Mouse (Mus musculus): ENCODE results near the gene Svop.

Svop gene

DNA sequence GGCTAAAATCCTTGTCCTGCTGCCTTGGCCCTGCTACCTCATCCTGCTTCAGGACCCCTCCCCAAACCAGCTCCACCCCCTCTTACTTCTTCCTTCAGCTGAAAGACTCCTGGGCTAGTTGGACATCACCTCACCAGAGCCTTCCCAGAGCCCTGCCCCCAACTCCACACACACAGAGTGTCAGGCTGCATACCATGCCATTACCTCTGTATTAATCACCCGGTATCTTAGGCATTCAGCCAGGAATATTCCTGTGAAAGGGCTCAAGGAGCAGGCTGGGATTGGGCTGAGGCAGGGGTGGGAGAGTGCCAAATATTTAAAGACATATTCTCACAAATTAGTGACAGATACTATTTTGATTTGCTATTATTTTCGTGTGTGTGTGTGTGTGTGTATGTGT lies 94.9 kb downstream of the Svop start:
- DNase-seq (ENCODE audit: low spot score in 2 of 2): no peak

DNA sequence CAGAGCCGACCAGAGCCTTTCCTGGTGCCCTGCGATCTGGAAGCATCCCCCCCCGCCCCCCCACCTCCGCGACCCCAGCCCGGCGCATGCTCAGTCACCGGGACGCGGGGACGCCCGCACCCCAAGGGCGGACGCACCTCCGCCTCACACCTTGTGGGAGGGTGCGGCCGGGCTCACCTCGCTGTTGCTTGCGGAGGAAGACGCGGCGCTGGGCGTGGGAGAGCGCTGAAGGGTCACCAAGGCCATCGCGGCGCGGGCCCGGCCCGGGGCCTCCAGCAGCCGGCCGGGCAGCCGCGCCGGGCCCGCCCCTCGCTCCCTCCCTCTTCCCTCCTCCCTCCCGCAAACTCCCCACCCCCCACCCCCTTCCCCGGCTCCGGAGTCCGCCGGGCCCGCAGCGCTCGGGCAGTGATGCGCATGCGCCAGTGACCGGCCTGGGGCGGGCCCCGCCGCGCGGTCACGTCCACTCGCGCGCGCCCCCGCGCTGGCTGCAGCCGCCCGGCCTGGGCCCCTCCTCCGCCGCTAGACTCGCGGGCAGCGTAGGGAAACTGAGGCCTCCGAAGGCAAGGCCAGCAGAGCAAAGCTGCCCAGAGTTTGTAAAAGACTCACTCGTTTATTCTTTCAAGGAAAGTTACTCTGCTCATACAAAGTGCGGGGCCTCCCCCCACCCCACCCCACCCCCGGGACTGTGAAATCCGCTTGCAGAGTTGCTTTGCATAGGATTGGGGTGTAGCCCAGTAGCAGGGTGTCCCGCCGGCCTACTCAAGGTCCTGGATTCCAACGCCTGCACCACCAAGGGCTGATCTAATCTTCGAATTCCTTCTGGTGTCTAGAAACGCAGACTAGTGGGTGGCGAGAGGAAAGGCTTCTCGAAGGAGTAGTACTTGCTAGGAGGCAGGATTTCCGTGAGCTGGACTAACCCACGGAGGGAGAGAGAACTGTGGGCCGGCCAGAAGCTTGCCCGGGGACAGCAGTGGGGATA lies 97.6 kb downstream of the Svop start, which contains the start of gene Ssh1:
Ssh1 (minus strand) TSS at position 408 of the 979 bp plus-strand sequence.
- peak; percentile 79 to 84 for DNase-seq (ENCODE audit: low spot score in 2 of 2)

DNA sequence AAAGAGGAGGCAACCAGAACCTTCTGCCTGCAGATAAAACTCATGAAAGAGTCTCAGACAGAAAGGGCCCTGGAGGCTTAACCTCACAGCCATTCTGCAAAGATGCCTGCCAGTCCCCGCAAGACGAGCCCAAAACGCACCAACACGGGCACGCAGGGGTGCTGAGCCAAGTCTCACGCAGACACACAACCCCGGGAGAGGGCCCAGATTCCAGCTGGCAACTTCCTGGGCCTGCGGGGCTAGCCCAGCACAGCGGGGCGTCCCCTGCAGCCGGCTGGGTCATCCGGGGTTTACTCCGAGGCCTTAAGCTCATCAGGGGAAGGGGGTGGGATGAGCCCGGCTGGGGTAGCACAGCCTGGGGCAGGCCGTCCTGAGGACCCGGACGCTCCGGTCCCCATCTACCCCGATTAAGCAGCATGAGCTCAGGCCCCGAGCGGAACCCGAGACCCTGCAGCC lies 98.3 kb downstream of the Svop start:
- peak; percentile 44 to 46 for DNase-seq (ENCODE audit: low spot score in 2 of 2)

DNA sequence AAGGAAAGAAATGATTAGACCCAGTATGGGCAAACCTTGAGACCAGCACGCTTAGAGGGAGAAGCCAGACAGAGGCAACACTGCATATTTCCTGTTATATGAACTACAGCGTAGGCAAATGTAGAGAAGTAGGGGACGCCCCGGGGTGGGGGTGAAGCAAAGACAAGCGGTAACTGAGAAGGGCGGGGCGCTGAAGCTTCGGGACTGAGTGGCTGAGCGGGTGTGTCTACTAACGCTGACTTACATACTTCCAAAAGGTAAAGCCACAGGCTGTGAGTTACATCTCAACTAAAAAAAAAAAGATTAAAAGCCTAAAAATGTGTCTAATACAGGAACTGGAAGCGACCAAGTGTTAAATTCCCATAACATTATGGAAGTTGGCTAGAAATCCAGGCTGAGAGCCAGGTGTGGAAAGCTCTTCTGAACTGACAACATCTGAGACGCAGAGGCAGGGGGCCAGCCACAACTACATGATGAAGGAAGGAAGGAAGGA lies 99.0 kb downstream of the Svop start:
- DNase-seq (ENCODE audit: low spot score in 2 of 2): peak; percentile 94 to 95

DNA sequence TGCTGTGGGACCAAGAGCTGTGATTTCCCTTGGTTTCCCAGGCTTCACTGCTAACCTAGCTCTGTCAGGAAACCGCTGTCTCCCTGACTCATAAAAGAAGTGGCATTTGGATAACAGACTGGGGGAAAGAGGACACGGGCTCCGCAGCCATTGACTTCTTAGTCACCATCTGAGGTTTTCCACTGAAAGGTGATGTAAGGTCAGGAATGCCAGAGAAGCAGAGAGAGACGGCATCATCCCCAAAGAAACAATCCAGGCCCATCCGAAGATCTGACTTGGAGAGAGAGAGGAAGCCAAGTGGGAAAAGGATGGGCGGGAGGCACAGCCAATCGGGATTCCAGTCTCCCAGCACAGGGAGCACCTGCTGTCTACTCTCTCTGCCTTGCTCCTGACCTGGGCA lies 100.2 kb downstream of the Svop start:
- no peak for DNase-seq (ENCODE audit: low spot score in 2 of 2)

DNA sequence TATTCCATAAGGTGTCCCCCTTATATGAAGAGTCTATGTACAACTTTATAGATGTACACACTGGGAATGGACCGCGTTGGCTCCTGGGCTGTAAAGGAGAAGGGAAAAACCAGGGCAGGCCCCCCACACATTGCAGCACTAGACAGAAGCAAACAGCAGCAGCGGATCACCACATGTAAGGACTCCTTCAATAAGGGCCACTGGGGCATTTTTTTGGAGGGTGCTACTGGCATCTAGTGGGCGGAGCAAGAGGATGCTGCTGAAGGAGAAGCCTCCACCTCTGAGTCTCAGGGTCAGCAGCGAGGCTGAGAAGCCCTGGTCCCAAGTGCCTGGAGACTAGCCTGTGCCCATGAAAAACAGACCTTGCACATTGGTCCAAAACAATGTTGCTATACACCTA lies 100.8 kb downstream of the Svop start:
- peak in 1 of 2 experiments; percentile 36 for DNase-seq (ENCODE audit: low spot score in 2 of 2)

DNA sequence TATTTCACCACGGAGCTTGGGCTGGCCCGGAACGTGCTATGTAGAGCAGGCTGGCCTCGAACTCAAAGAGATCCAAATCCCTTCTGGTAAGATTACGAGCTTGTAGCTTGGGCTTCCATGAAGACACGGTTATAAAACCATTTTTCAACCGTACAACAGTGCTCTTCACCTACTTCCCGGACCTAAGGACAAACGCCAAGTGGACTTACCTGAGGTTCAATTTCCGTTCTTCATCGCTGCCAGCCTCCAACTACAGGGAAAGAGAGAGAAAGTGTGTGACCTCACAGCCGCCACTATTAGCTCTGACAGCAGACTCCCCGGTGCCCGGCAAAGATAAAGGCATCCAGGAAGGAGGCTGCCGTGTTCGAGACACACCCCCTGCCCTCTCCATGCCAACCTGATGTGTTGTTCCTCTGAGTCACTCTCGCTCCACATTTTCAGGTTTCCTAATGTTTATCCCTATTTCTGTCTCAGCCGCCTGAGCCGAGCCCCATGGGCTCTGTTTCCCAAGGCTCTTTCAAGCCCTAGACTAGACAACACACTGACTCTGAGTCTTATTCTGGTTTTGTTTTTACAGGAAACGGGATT lies 101.8 kb downstream of the Svop start:
- DNase-seq (ENCODE audit: low spot score in 2 of 2): peak; percentile 54 to 78

DNA sequence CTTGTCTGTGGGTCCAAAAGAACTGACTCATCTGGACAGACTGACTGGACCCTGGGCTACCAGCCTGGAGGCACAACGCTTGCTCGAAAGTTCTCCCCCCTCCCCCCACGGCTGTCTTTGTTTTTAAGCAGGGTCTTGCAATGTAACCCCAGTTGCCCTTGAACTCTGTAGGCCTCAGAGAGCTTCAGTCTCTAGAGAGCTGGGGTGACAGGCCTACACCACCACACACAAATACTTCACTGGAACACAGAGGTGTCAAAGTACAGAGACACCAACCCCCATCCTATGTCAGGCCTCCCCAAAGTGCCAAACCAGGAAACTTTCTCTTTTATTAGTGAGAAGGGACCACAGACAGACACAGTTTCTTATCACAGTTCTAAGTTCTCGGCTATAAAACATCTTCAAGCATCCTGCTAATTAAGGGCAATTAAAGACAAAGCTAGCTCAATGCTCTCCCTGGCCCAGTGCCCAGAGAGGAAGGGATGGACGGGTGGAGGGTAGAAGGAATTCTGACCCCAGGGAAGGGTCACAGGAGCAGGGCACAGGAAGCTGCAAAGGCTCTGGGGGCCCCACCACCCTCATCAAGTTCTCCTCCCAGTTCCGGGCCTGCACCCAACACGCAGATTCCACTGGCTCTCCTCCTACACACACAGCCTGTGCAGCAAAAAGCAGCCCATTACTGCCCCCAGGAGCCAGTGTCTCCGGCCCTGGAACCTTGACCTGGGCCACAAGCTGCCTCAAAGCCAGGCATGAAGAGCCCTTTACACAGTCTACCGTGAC lies 105.0 kb downstream of the Svop start:
- DNase-seq (ENCODE audit: low spot score in 2 of 2): no peak

DNA sequence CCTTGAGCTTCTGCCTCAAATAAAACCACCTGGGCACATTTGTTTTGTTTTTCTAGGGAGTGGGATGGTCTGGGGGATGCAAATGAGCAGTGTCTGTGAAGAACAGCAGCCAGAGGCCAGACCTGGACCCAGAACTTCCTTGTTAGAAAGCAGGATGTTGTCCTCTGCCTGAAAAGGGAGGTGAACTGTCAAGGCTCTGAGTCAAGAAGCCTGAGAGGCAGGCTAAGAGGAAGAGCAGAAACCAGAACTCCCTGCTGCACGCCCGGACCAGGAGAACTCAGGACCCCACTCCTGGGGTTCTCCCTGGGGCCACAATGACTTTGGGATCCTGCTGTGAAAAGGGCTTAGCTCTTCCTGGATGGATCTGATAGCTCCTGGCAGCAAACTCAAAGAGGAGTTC lies 105.6 kb downstream of the Svop start:
- DNase-seq (ENCODE audit: low spot score in 2 of 2): no peak

DNA sequence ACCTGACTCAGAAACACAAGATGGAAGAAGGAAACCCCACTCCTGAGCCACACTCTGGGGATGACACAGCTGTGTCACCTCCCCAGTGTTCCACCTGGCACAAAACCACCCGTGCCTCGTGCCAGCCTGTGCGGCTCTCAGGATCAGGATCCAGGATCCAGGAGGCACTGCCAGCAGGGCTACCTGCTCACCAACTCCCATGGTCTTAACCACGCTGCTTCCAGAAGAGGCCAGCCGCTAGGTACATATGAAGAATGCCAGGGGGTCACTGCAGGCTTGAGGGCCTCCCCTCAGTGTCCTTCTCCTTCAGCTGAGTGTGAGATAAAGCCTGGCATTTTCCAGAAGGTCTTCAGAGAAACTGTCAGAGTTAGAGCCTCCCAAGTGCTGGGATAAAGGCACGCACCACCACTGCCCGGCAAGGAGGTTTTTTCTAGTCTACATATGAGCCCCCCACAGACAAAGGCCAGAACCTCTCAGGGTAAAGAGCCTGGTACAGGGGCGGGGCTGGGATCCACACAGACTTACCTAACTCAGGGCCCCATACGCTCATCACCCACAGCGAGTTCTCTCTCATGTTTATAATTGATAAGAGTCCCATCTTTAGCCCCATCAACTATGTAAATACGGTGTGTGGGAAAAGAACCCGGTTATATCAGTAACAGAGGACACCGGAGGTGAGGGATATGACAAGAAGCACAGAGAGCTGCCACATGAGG lies 107.2 kb downstream of the Svop start:
- DNase-seq (ENCODE audit: low spot score in 2 of 2): peak in 1 of 2 experiments; percentile 50

DNA sequence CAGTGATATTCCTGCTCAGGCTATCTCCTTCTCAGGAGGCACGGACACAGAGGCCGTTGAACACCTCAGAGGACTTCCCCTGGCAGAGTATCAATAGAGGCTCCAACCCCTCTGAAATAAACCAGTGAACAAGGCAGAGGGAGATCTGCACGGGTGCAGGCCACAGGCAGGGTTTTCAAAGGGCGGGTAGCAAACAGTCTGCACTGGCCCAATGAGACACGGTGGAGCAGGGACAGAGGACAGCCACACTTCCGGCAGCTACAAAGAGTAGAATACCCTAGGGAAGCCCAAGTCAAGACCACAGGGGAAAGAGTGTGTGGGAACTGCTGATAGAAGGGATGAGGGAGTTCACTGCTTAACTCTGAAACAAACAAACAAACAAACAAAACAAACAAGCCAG lies 107.8 kb downstream of the Svop start:
- DNase-seq (ENCODE audit: low spot score in 2 of 2): no peak

DNA sequence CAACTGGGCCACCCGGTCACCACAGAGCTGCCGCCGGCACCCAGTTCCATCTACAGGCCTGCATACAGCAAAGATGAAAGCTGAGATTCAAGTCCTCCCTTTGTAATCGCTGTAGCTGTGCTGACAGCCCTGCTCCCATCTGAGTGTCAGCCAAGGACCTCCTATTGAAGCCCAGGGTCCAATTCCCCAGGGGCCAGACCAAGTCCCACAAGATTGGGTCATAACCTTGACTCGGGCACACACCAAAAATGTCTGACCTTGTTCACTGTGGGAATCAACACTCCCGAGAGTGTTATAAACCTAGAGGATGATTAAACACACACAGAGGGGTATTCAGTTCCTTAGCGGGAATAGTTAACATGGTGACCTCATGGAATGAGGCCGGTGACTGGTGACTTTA lies 109.5 kb downstream of the Svop start:
- no peak for DNase-seq (ENCODE audit: low spot score in 2 of 2)

DNA sequence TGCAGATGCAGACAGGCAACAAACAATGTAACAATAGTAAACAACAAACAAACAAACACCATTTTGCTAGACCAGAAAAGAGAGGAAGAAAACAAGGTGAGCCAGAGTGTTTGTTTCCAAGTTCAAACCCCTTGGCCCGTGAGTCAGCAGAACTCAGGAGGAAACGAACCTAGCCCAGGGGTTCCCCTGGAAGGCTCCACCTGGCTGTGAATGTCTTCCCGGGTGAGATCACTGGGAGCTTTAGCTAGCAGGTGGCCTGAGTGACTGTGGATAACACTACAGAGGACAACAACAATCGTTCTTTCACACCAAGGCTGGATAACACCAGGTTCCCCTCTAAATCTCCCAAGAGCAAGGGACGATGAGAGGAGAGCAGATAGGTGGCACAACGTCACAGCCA lies 110.2 kb downstream of the Svop start:
- no peak for DNase-seq (ENCODE audit: low spot score in 2 of 2)

DNA sequence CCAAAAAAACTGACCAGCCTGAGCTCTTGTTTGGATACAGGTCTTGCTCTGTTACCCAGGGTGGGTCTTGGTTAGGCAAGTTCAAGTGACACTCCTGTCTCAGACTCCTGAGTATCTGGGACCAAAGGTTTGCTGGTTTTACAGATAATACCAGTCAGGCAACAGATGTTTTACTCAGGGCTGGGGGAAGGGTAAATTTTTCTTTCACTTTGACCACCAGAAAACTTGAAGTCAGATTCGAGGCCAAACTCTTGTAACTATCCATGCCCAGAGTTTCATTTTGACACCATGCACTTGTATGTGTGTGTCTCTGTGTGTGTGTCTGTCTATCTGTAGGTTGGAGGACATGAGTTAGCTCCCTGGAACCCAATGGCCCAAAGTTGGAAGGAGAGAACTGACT lies 110.9 kb downstream of the Svop start:
- peak in 1 of 2 experiments; percentile 42 for DNase-seq (ENCODE audit: low spot score in 2 of 2)

DNA sequence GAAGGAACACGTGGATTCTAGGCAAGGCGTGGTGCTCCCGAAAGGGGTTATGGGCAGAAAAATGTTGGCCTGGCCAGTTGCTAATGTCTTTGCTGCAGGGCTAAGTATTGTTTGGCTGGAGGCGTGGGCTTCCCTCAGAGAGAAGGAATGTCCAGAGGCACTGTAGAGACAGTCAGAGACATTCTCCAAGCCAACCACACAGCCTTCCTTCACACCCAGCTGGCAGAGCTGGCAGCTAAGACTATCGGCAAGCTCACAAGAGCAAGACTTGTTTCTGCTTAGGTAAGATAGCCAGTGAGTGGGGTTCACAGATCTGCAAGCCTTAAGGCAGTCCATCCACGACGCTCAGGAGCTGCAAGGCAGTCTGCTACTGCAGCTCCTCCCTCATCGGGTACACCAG lies 114.1 kb downstream of the Svop start:
- DNase-seq (ENCODE audit: low spot score in 2 of 2): peak; percentile 34 to 52
